Mouse (Mus musculus): ENCODE results near the gene Txnrd2.
A peak's percentile ranks its signal among the peaks of the same experiment; 100 is the strongest.

Gene Txnrd2

DNA sequence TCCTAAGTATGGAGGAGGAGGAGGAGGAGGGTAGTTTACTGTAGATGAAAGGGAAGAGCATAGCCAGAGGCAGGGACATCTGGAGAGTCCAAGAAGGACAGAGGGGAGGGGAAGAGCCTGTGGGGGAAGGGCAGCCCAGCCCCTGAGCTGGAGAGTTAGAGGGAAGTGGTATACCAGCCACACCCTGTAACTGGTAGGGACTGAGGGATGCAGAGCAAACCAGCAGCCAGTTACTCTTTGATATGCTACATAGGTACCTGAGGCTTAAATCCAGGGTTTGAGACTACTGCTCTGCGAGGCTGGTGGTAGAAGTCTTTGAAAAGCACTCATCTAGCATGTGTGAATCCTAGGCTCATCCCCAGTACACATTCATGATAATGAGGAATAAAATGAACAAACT is 64.7 kb downstream of the Txnrd2 start:
- no peak for DNase-seq

GRCm38 (mm10) chr16:18497865-18498515 is 71.8 kb downstream of the Txnrd2 start:
- DNase-seq: peak; percentile 49 to 51

GRCm38 (mm10) chr16:18498558-18498990 is 72.4 kb downstream of the Txnrd2 start, which contains the start of the genes Gnb1l and Rtl10:
Gene Gnb1l (plus strand): TSS chr16:18498713.
Gene Rtl10 (plus strand): TSS chr16:18498901.
- DNase-seq: peak; percentile 96 to 97

DNA sequence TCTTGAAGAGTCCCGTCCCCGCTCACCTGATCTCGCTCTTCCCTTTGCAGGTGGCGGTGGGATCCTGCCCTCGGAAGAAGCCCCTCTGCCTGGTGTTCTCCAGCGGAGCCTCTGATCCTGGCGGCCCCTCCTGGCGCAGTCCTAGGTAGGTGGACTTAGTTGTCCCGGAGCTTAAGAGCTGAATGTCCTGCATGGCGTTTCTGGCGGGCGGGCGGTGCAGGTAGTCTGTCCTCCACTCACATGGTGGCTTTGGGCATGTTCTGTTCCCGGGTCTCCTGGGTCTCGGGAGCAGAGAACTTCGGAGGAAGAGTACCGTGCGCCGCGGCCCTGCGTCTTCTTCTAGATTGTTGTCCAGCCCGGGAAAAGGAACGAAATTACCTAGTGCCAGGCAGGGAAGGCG is 72.8 kb downstream of the Txnrd2 start:
- DNase-seq: peak; percentile 31 to 61

GRCm38 (mm10) chr16:18501531-18501930 is 75.3 kb downstream of the Txnrd2 start:
- DNase-seq: no peak

GRCm38 (mm10) chr16:18503566-18504342 is 77.6 kb downstream of the Txnrd2 start:
- DNase-seq: no peak

- no peak for DNase-seq
Measured at GRCm38 (mm10) chr16:18506524-18507199, 80.5 kb downstream of the Txnrd2 start.

DNA sequence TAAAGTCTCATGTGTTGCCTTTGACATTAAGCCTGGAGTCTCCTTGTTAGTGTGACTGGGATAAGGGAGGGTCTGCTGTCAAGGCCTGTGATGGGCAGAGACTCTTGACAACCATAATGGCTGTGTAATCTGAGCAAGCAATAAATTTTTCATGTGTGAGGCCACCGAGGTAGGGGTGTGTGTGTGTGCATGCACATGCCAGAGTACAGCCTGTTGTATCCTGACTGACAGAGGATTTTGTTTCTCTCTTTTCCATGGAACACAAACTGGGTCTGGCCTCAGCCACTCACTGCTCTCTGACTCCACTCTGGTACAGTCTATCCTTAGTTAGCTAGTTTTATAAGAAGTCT is 81.0 kb downstream of the Txnrd2 start:
- no peak for DNase-seq

DNA sequence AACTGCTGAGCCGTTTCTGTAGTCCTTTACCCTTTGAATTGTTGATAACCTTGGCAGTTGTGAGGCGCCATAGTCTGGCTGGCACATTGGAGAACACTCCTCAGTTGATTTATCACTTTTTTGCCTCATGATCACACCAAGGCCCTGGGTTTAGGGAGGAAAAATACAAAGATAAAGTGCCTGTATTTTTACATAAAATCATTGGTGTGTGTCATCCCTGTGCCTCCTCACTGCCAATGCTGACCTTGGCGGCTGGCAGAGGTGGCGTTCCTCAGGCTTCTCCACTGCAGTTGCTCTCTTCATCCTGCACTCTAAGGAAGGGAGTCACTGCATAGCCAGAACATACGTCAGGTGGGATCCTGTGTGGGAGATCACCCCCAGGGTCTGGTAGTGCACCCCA is 85.6 kb downstream of the Txnrd2 start:
- DNase-seq: no peak

DNA sequence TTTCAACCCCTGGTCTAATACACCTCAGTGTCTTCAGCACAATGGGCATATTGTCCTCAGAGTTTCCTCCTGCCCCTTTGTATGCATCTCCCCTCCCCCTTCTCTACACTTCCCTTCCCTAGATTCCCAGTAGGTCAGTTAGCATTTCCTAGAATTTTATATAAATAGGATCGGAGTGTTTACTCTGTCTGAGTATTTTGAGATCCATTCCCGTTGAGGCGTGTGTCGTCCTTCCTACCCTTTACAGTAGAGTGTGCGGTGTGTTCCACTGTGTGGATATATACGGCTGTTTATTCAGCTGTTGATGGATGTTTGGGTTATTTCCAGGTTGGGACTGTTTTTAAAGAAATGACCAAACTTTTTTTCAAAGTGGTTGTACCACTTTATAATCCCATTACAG is 87.3 kb downstream of the Txnrd2 start:
- DNase-seq: no peak

GRCm38 (mm10) chr16:18518091-18518490 is 91.9 kb downstream of the Txnrd2 start:
- DNase-seq: no peak

- DNase-seq: no peak
Measured at GRCm38 (mm10) chr16:18523563-18524245, 97.5 kb downstream of the Txnrd2 start.

DNA sequence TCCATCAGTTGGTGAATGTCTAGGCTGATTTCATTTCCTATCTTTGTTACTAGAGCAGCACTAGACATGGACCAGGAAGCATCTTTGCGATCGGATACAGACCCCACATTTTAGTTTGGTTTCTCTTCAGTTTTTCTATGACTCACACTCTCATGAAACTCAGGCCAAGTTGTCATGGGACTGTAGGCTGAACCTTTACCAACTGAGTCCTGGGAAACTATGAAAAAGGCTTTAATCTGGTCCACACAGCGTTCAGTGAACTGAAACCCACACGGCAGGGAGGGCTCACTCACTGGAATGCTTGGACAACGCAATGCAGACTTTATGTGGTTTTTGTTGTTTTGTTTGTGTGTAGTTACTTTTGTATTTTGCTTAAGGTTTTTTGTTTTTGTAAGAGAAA is 102.5 kb downstream of the Txnrd2 start:
- DNase-seq: no peak
